Mouse (Mus musculus) lung, postnatal 0 days (tissue): ENCODE measurements at regions not wholly inside any gene's neighbourhood (a gene's known extent, or its start where the extent isn't known, plus 50 kb on each side); places are given as distances from the start of the nearest gene placed in this dataset.

Source experiments
- ATAC-seq: fragments of 200-750 bp; cut with Nextera tagmentation; 2 replicates; pipeline ENCODE4 v1.8.0; 2017; ENCODE audit warnings: moderate library complexity
- DNase-seq: peaks from one replicate; pipeline ENCODE4 v3.0.0-alpha.2; 2016; ENCODE audit warnings: low spot score
- H3K27ac ChIP-seq: fragments of 300-500 bp; sonication (generic); 2 replicates; pipeline ENCODE4 v1.5.1; 2014; ENCODE audit warnings: antibody characterized with exemption, mild to moderate bottlenecking, low read length, mixed read lengths
- H3K27me3 ChIP-seq: fragments of 300-500 bp; sonication (generic); replicated peaks from 2 replicates; pipeline ENCODE4 v1.6.1; 2014; ENCODE audit warnings: low read length, mixed read lengths; ENCODE audit not compliant: insufficient read depth
- H3K36me3 ChIP-seq: fragments of 300-500 bp; sonication (generic); 2 replicates; pipeline ENCODE4 v1.6.1; 2014; ENCODE audit warnings: low read length, mixed read lengths; ENCODE audit not compliant: insufficient read depth
- H3K4me1 ChIP-seq: fragments of 300-500 bp; sonication (generic); 2 replicates; pipeline ENCODE4 v1.6.1; 2014; ENCODE audit warnings: antibody characterized with exemption, low read depth, low read length, mixed read lengths; ENCODE audit not compliant: insufficient read depth
- H3K4me2 ChIP-seq: fragments of 300-500 bp; sonication (generic); replicated peaks from 2 replicates; pipeline ENCODE4 v1.6.1; 2014; ENCODE audit warnings: low read depth, mild to moderate bottlenecking, low read length, moderate library complexity, mixed read lengths
- H3K4me3 ChIP-seq: fragments of 300-500 bp; sonication (generic); 2 replicates; pipeline ENCODE4 v1.5.1; 2014; ENCODE audit warnings: low read depth, low read length
- H3K9ac ChIP-seq: fragments of 300-500 bp; sonication (generic); replicated peaks from 2 replicates; pipeline ENCODE4 v1.6.1; 2014; ENCODE audit warnings: low read depth, mild to moderate bottlenecking
- H3K9me3 ChIP-seq: fragments of 300-500 bp; sonication (generic); 2 replicates; pipeline ENCODE4 v1.6.1; 2016; ENCODE audit warnings: low read length, mixed read lengths
- CTCF ChIP-seq: IDR thresholded peaks from 2 replicates; pipeline ENCODE4 v1.5.1; 2016; ENCODE audit warnings: antibody characterized with exemption, mild to moderate bottlenecking
- EP300 ChIP-seq: IDR thresholded peaks from 2 replicates; pipeline ENCODE4 v1.6.1; 2016; ENCODE audit warnings: antibody characterized with exemption, mild to moderate bottlenecking, control low read depth
- WGBS: fragments of 180-500 bp; shearing (Covaris S2); extraction: QIAGEN DNeasy Blood & Tissue Kit; methylation state at CpG from one replicate; pipeline ENCODE4 v1.1.7; 2014; 5-methylcytosine and 5-hydroxymethylcytosine counted together

DNA sequence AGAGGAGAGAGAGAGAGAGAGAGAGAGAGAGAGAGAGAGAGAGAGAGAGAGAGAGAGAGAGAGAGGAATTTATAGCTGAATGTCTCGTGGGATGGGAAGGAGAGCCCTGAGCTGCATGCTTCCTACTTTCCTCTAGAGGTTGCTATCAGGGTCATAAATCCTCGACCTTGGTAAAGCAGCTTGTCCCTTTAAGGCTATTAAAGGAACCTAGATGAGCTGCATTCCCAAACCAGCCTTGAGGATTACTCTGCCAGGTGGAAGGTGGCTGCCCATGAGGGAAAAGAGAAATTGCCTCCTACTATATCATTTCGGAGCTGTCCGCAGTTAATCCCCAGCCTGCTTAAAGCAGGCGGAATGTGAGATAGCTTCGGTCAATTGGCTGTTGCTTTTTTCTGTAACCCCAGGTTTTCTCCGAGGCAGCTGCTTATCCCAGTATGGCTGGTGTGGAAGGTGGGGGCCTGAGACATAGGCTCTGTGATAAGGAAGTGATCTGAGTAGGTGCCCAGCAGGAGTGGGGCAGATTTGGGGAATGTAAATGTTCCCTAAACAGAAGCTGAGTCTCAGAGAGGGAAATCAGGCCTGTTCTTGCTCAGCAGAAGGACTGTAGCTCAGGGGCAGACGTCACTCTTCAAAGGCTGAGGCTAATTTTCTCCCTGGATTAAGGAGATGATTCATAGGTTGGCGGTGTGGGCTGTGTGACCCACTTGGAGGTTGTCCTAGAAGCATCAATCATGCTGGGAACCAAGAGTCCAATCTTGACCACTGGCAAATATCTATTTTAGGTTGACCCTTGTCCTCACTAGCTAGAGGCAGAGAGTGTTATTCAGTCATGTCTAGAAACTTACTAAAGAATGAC, 255.2 kb upstream of the Camk1g start:
- WGBS: 24% methylated on average over 9 of the region's 9 CpGs
- H3K27me3 ChIP-seq: no peaks in the 10 kb centered on the region
- ATAC-seq (no peak), DNase-seq (no peak)
- no peak overlapping the region for H3K4me2 ChIP-seq
- H3K4me3 ChIP-seq: no peak overlapping the region
- no peaks in the 10 kb centered on the region for H3K9me3 ChIP-seq
- no peaks in the 10 kb centered on the region for H3K36me3 ChIP-seq
- no peak for TF ChIP-seq EP300
- no peak for TF ChIP-seq CTCF
- H3K4me1 ChIP-seq: no peaks in the 10 kb centered on the region
- no peak overlapping the region for H3K9ac ChIP-seq
- H3K27ac ChIP-seq: no peak overlapping the region

DNA sequence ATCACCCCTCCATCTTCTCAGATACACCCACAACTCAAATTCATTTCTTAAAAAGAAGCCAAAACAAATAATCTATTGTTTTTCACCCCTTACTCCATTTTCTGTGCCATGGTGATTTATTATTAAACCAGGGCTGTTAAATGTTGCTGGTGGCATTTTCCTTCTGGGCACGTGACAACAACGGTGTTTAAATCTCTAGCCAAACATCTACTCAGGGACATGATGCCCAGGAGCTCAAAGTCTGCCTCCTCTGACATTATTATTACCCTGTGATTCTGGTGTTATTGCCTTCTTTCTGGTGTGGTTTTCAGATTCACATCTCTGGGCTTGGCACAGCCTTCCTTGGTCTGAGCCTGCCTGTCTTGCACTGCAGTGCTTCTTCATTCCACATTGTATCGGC, 253.5 kb upstream of the Camk1g start:
- Histone ChIP-seq H3K9me3 (no peaks in the 10 kb centered on the region), H3K4me2 (no peak overlapping the region), H3K27me3 (no peaks in the 10 kb centered on the region), H3K9ac (no peak overlapping the region), H3K4me1 (no peaks in the 10 kb centered on the region), H3K27ac (no peak overlapping the region), H3K4me3 (no peak overlapping the region), H3K36me3 (no peaks in the 10 kb centered on the region)
- DNase-seq (no peak), ATAC-seq (no peak)
- WGBS: 69% methylated on average over 3 of the region's 3 CpGs
- TF ChIP-seq EP300 (no peak), CTCF (no peak)

DNA sequence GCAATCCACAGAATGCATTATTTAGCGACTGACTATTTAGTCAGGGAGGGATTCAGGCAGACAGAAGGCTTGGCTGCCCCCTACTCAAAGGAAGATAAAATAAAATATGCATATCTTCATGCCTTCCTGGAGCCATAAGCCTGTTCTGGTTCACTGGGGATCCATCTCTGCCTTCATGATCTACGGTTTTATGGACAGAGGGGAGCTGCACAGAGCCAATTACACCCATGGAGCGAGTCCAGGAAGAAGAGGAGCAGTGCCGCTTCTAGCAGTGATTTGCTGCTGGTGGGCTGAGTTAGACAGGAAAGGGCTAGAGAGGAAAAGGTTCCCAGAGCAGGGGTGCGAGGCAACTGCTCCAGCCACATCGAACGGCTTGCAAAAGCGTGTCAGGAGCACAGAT, 248.2 kb upstream of the Camk1g start:
- Histone ChIP-seq H3K27me3 (no peaks in the 10 kb centered on the region), H3K4me1 (no peaks in the 10 kb centered on the region), H3K9ac (no peak overlapping the region), H3K27ac (no peak overlapping the region), H3K4me2 (no peak overlapping the region), H3K4me3 (no peak overlapping the region), H3K9me3 (no peaks in the 10 kb centered on the region), H3K36me3 (no peaks in the 10 kb centered on the region)
- ATAC-seq: no peak
- 71% methylated on average over 8 of the region's 8 CpGs for WGBS
- no peak for TF ChIP-seq EP300
- no peak for TF ChIP-seq CTCF
- no peak for DNase-seq

DNA sequence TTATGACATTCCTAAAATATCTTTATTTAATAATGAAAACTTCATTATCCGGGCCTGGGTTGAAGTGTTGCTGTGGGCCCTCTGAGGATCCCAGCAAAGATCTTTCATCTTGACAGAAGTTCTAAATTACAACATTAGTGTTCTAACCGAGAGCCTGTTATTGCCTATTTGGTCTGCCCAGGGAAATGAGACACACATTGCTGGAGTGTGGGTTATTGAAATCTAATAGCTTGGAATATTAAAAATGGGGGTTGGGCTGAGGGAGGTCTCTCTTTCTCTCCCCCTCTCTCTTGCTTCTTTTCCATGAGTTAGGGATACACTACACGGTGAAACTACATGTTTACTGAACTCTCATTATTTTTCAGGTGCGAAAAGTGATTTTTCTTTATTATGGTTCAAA, 240.4 kb upstream of the Camk1g start:
- TF ChIP-seq EP300 (no peak), CTCF (no peak)
- Histone ChIP-seq H3K27ac (no peak overlapping the region), H3K4me2 (no peak overlapping the region), H3K4me1 (no peaks in the 10 kb centered on the region), H3K9me3 (no peaks in the 10 kb centered on the region), H3K27me3 (no peaks in the 10 kb centered on the region), H3K4me3 (no peak overlapping the region), H3K9ac (no peak overlapping the region), H3K36me3 (no peaks in the 10 kb centered on the region)
- ATAC-seq (no peak), DNase-seq (no peak)
- WGBS: 54% methylated on average over 4 of the region's 4 CpGs

DNA sequence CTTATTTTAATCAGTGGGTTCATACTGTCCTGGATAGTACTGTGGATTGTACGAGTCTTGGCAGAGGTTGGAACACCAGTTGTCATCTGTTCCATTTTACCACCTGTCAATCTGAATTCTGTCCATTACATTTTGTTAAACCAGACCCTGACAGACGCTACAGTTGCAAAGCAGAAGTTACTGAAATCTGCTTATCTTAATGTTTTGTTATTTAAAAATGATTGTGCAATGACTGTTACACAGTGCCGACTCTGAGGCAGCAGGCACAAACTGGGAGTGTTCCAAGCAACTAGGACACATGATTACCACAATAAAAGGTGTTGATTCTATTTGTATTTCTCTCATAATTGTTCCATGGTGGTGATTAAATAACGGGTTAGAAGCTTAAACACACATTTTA, 229.8 kb upstream of the Camk1g start:
- TF ChIP-seq CTCF: no peak
- no peak overlapping the region for H3K27ac ChIP-seq
- H3K36me3 ChIP-seq: no peaks in the 10 kb centered on the region
- WGBS: 46% methylated on average over 4 of the region's 4 CpGs
- no peaks in the 10 kb centered on the region for H3K4me1 ChIP-seq
- H3K9ac ChIP-seq: no peak overlapping the region
- DNase-seq (peak; percentile 18), ATAC-seq (no peak)
- no peak overlapping the region for H3K4me2 ChIP-seq
- no peaks in the 10 kb centered on the region for H3K9me3 ChIP-seq
- H3K27me3 ChIP-seq: no peaks in the 10 kb centered on the region
- H3K4me3 ChIP-seq: no peak overlapping the region

DNA sequence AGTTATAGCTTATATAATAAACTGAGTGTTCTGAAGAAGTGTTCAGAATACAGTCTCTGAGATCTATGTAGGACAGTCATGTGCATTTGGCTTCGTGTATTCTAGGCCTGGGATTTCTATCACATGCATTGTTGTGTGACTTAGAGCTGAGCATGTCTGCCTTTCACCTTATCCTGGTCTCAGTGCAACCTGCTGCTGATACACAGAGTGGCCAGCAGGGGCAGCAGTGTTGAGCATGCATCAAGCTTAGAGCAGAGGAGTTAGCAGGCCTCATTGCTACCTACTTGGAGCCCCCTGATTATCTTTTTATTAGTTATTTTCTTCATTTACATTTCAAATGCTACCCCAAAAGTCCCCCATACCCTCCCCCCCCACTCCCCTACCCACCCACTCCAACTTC, 229.1 kb upstream of the Camk1g start:
- ATAC-seq (no peak), DNase-seq (peak; percentile 13)
- WGBS: 28% methylated on average over 1 of the region's 1 CpGs

More for the DNA sequence above, 229.1 kb upstream of the Camk1g start:
- Histone ChIP-seq H3K4me3 (no peak overlapping the region), H3K27ac (no peak overlapping the region), H3K4me1 (no peaks in the 10 kb centered on the region), H3K27me3 (no peaks in the 10 kb centered on the region), H3K36me3 (no peaks in the 10 kb centered on the region), H3K9me3 (no peaks in the 10 kb centered on the region), H3K9ac (no peak overlapping the region), H3K4me2 (no peak overlapping the region)
- TF ChIP-seq EP300: no peak
- peak; percentile 69 for TF ChIP-seq CTCF
